ENCODE assay signal across 8 mouse cellular contexts in the genomic region with DNA sequence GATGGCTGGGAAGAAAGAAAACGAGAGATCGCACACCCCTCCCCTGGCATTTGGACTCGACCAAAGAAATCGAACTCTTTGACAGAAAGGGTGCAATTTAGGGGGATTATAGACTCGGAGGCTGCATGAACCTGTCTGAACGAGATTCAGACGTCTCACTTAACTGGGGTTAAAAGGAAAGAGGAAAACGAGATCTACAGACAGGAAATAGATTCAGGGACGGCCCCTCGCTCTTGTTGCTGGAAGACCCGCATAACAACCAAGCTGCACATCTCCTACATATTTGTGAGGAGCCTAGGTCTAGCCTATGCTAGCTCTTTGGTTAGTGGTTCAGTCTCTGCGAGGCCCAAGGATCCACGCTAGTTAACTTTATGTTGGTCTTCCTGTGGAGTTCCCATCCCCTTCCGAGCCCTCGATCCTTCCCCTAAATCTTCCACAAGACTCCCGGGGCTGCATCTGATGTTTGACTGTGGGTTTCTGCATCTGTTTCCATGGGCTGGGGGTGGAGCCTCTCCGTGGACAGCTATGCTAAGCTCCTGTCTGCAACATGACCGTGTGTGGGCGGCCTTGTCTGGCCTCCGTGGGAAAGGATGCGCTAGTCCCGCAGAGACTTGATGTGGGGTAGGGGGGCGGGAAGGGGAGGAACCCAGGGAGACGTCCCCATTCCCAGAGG. TPM values are rescaled to one million over a fixed set of nuclear protein-coding genes. Genes with fewer than 3 reads are reported as not detected.
A peak's percentile ranks its signal among the peaks of the same experiment; 100 is the strongest.
DNase-seq lines count a peak whose midpoint lies in the region; ATAC-seq and TF ChIP-seq lines count a peak whose summit lies in the region.

No protein-coding gene starts in this region.

- TF ChIP-seq POLR2A in bone marrow, adult 2 months (IDR thresholded peaks at IDR 0.05; ENCODE audit: borderline replicate concordance, control insufficient read depth, low read depth, low read length): no peak
- no peak for TF ChIP-seq POLR2A in embryonic fibroblast, embryonic 13.5 days (IDR thresholded peaks at IDR 0.05; ENCODE audit: low read depth, low read length)

- DNase-seq in lung, adult 18-20 months: no peak
- peak; percentile 58 for DNase-seq in hindbrain, postnatal 0 days (ENCODE audit: low spot score)
- DNase-seq in midbrain, embryonic 10.5 days (ENCODE audit: low spot score): peak; percentile 60
- DNase-seq in yolk sac, embryonic 10.5 days (ENCODE audit: low spot score): peak; percentile 30
- DNase-seq in frontal cortex, adult 2 months (ENCODE audit: extremely low spot score in 1 of 2, low spot score in 1 of 2): no peak

- H3K27ac ChIP-seq in lung, embryonic 16.5 days (ENCODE audit: low read length): peak overlapping the region; percentile 100
- no peak overlapping the region for H3K27ac ChIP-seq in bone marrow, adult 2 months (ENCODE audit: control insufficient read depth, insufficient read depth, low read depth, low read length, poor library complexity)
- H3K27ac ChIP-seq in embryonic fibroblast, embryonic 13.5 days (ENCODE audit: insufficient read depth, low read length): peak overlapping the region; percentile 68
- peak overlapping the region; percentile 97 for H3K27ac ChIP-seq in hindbrain, postnatal 0 days
- peak overlapping the region; percentile 99 for H3K27ac ChIP-seq in midbrain, embryonic 10.5 days (replicated peaks)

- peaks cover 10% of the 10 kb centered on the region for H3K4me1 ChIP-seq in lung, embryonic 16.5 days (replicated peaks; ENCODE audit: control insufficient read depth, insufficient read depth, low read length)
- H3K4me1 ChIP-seq in bone marrow, adult 2 months (ENCODE audit: control insufficient read depth, insufficient read depth, low read length): no peaks in the 10 kb centered on the region
- peaks cover 7% of the 10 kb centered on the region; the same call in 1 of the 2 replicates for H3K4me1 ChIP-seq in embryonic fibroblast, embryonic 13.5 days (ENCODE audit: control insufficient read depth, insufficient read depth, low read length)
- no peaks in the 10 kb centered on the region for H3K4me1 ChIP-seq in hindbrain, postnatal 0 days (ENCODE audit: insufficient read depth, low read length)
- peaks cover 38% of the 10 kb centered on the region for H3K4me1 ChIP-seq in midbrain, embryonic 10.5 days

- H3K9ac ChIP-seq in lung, embryonic 16.5 days (ENCODE audit: low read length): peak overlapping the region; percentile 48
- peak overlapping the region; percentile 41 for H3K9ac ChIP-seq in hindbrain, postnatal 0 days (replicated peaks; ENCODE audit: low read length)

- no peaks in the 10 kb centered on the region for H3K9me3 ChIP-seq in lung, embryonic 16.5 days (ENCODE audit: control insufficient read depth, low read length)
- no peaks in the 10 kb centered on the region for H3K9me3 ChIP-seq in hindbrain, postnatal 0 days (ENCODE audit: low read length)
- H3K9me3 ChIP-seq in midbrain, embryonic 10.5 days (replicated peaks): no peaks in the 10 kb centered on the region

- WGBS in lung, embryonic 16.5 days: 7% methylated on average over 24 of the region's 24 CpGs
- 27% methylated on average over 24 of the region's 24 CpGs for WGBS in bone marrow, adult 2 months
- WGBS in hindbrain, postnatal 0 days: 5% methylated on average over 24 of the region's 24 CpGs
- WGBS in midbrain, embryonic 10.5 days: under 1% methylated on average over 24 of the region's 24 CpGs

- H3K4me2 ChIP-seq in lung, embryonic 16.5 days (ENCODE audit: low read depth, low read length): peak overlapping the region; percentile 62
- H3K4me2 ChIP-seq in hindbrain, postnatal 0 days (ENCODE audit: low read depth, low read length): peak overlapping the region; percentile 71

- TF ChIP-seq CTCF in bone marrow, adult 2 months (IDR thresholded peaks at IDR 0.05; ENCODE audit: control insufficient read depth, insufficient read depth, low read length): no peak
- TF ChIP-seq CTCF in embryonic fibroblast, embryonic 13.5 days (IDR thresholded peaks at IDR 0.05; ENCODE audit: borderline replicate concordance, insufficient read depth, low read length): no peak
- TF ChIP-seq CTCF in hindbrain, postnatal 0 days (IDR thresholded peaks at IDR 0.05; ENCODE audit: low read depth): no peak

- no peaks in the 10 kb centered on the region for H3K36me3 ChIP-seq in lung, embryonic 16.5 days (ENCODE audit: control insufficient read depth, insufficient read depth, low read length)
- H3K36me3 ChIP-seq in hindbrain, postnatal 0 days (ENCODE audit: insufficient read depth, low read length): no peaks in the 10 kb centered on the region
- no peaks in the 10 kb centered on the region for H3K36me3 ChIP-seq in midbrain, embryonic 10.5 days

- peak overlapping the region; percentile 72 for H3K4me3 ChIP-seq in lung, embryonic 16.5 days (ENCODE audit: low read length)
- peak overlapping the region; percentile 41 for H3K4me3 ChIP-seq in bone marrow, adult 2 months (replicated peaks; ENCODE audit: control insufficient read depth, low read depth, low read length)
- peak overlapping the region; percentile 33 for H3K4me3 ChIP-seq in embryonic fibroblast, embryonic 13.5 days (ENCODE audit: insufficient read depth, low read length)
- peak overlapping the region; percentile 77 for H3K4me3 ChIP-seq in hindbrain, postnatal 0 days (ENCODE audit: low read length)
- peak overlapping the region; percentile 74 for H3K4me3 ChIP-seq in midbrain, embryonic 10.5 days

- ATAC-seq in lung, embryonic 16.5 days (ENCODE audit: low read depth): peak; percentile 1; the same call in 1 of the 2 replicates
- peak; percentile 73 for ATAC-seq in hindbrain, postnatal 0 days

- no peaks in the 10 kb centered on the region for H3K27me3 ChIP-seq in lung, embryonic 16.5 days (ENCODE audit: control insufficient read depth, insufficient read depth, low read depth, low read length)
- H3K27me3 ChIP-seq in hindbrain, postnatal 0 days (ENCODE audit: insufficient read depth, low read length): no peaks in the 10 kb centered on the region
- no peaks in the 10 kb centered on the region for H3K27me3 ChIP-seq in midbrain, embryonic 10.5 days (ENCODE audit: low read depth, poor library complexity, severe bottlenecking)

RNA-seq across cellular contexts. Expression of a gene that starts 42.4 kb away (rescaled TPM):
- polyA plus RNA-seq in lung, embryonic 16.5 days (2015; fragmentation: Nextera tagmentation; extraction: Ambion mirVana): 13.1 and 13.3 TPM in 2 replicates
- 3.3 and 12.0 TPM in 2 replicates for polyA plus RNA-seq in bone marrow, adult 2 months (2011; ENCODE audit: insufficient read depth, insufficient read length, low replicate concordance, missing spikeins)
- 9.1 and 11.7 TPM in 2 replicates for polyA plus RNA-seq in embryonic fibroblast, embryonic 13.5 days (2011; ENCODE audit: insufficient read length, low read depth, missing spikeins)
- 11.3 and 12.0 TPM in 2 replicates for total RNA-seq in hindbrain, postnatal 0 days (2014; rRNA removed)
- polyA plus RNA-seq in hindbrain, postnatal 0 days (2015; fragmentation: Nextera tagmentation; extraction: Ambion mirVana): 12.5 and 13.5 TPM in 2 replicates
- 18.2 and 21.2 TPM in 2 replicates for polyA plus RNA-seq in midbrain, embryonic 10.5 days (2016; fragmentation: Nextera tagmentation; extraction: Ambion mirVana)
- 6.3 and 7.6 TPM in 2 replicates for polyA plus RNA-seq in frontal cortex, adult 2 months (2012; rRNA removed)

RNA-seq across cellular contexts. Expression of a gene that starts 42.6 kb away (rescaled TPM):
- polyA plus RNA-seq in lung, embryonic 16.5 days (2015; fragmentation: Nextera tagmentation; extraction: Ambion mirVana): 12.9 and 13.7 TPM in 2 replicates
- polyA plus RNA-seq in bone marrow, adult 2 months (2011; ENCODE audit: insufficient read depth, insufficient read length, low replicate concordance, missing spikeins): 4.6 and 8.9 TPM in 2 replicates
- polyA plus RNA-seq in embryonic fibroblast, embryonic 13.5 days (2011; ENCODE audit: insufficient read length, low read depth, missing spikeins): 17.2 and 19.6 TPM in 2 replicates
- total RNA-seq in hindbrain, postnatal 0 days (2014; rRNA removed): 11.1 and 14.2 TPM in 2 replicates
- polyA plus RNA-seq in hindbrain, postnatal 0 days (2015; fragmentation: Nextera tagmentation; extraction: Ambion mirVana): 7.1 and 8.1 TPM in 2 replicates
- 16.8 and 17.6 TPM in 2 replicates for polyA plus RNA-seq in midbrain, embryonic 10.5 days (2016; fragmentation: Nextera tagmentation; extraction: Ambion mirVana)
- 13.4 and 14.7 TPM in 2 replicates for polyA plus RNA-seq in frontal cortex, adult 2 months (2012; rRNA removed)

Comparison
In these comparisons a context has a peak if more than half of its experiments do, and no peak if none do; other contexts are left out.
1. DNase-seq: peak in hindbrain, postnatal 0 days (single experiment), midbrain, embryonic 10.5 days (single experiment) and yolk sac, embryonic 10.5 days (single experiment); none in lung, adult 18-20 months (0 of 2) and frontal cortex, adult 2 months (0 of 2).
2. Peak in every context shown above with its lines, with median percentiles within 50 percentile points of each other: H3K4me3 ChIP-seq.